Mouse (Mus musculus) spleen, adult 2 months (tissue): Measurements from ENCODE around the gene Sergef. TPM values are rescaled to one million over a fixed set of nuclear protein-coding genes. Genes with fewer than 3 reads are reported as not detected.
"Not testable (repeated sequence)": the region's sequence is repeated elsewhere in the genome, so short reads cannot be mapped to it uniquely, and the experiment has no call there.

ENCODE experiments used
- DNase-seq, 2 experiments: peaks; one replicate each; pipeline versions ENCODE4 v3.0.0 to v3.0.0-alpha.2; 2012 to 2021; ENCODE audit warnings: low spot score in 2 of 2, low read depth in 1 of 2
- H3K27ac ChIP-seq: fragments of 200-500 bp; 2 replicates; pipeline ENCODE4 v1.5.1; 2012; ENCODE audit warnings: low read length, inconsistent platforms; ENCODE audit not compliant: insufficient read depth
- H3K27me3 ChIP-seq: fragments of 200-500 bp; 2 replicates; pipeline ENCODE4 v1.6.1; 2012; ENCODE audit warnings: mild to moderate bottlenecking, moderate library complexity, low read length, inconsistent platforms; ENCODE audit not compliant: control insufficient read depth, insufficient read depth
- H3K36me3 ChIP-seq: fragments of 200-500 bp; 2 replicates; pipeline ENCODE4 v1.6.1; 2012; ENCODE audit warnings: mild to moderate bottlenecking, low read length, inconsistent platforms; ENCODE audit not compliant: control insufficient read depth, insufficient read depth
- H3K4me1 ChIP-seq: fragments of 200-500 bp; 2 replicates; pipeline ENCODE4 v1.6.1; 2011; ENCODE audit warnings: inconsistent platforms; ENCODE audit not compliant: control insufficient read depth, insufficient read depth, insufficient read length
- H3K4me3 ChIP-seq: fragments of 200-500 bp; 2 replicates; pipeline ENCODE4 v1.5.1; 2011; ENCODE audit warnings: mild to moderate bottlenecking, inconsistent platforms; ENCODE audit not compliant: insufficient read depth, insufficient read length; ENCODE audit errors: extremely low read depth
- CTCF ChIP-seq: fragments of 200-500 bp; IDR thresholded peaks from 2 replicates; pipeline ENCODE4 v1.5.1; 2011; ENCODE audit warnings: mild to moderate bottlenecking, inconsistent platforms; ENCODE audit not compliant: insufficient read depth, insufficient read length, insufficient replicate concordance; ENCODE audit errors: extremely low read depth
- POLR2A ChIP-seq: fragments of 200-500 bp; IDR thresholded peaks from 2 replicates; pipeline ENCODE4 v1.6.1; 2011; ENCODE audit warnings: low read depth, low read length, inconsistent platforms
- WGBS: fragments of 180-500 bp; shearing (Covaris S2); methylation state at CpG from one replicate; pipeline ENCODE4 v1.1.7; 2018; 5-methylcytosine and 5-hydroxymethylcytosine counted together
- polyA plus RNA-seq: library from polyadenylated mRNA; depleted of rRNA; stranded (reverse); fragments of >200 nt; gene quantifications from 2 replicates; pipeline ENCODE4 v1.2.3, GENCODE M21; 2012

Sergef gene
- polyA plus RNA-seq, 1 experiment: 7.4 TPM

- Histone ChIP-seq H3K4me3 (no peak overlapping the region), H3K27ac (no peak overlapping the region), H3K27me3 (no peaks in the 10 kb centered on the region), H3K4me1 (no peaks in the 10 kb centered on the region), H3K36me3 (no peaks in the 10 kb centered on the region)
- DNase-seq: no peak
- no peak for TF ChIP-seq CTCF
- TF ChIP-seq POLR2A: no peak
- 88% methylated on average over 7 of the region's 7 CpGs for WGBS
These were observed 35.5 kb upstream of the Sergef start for GRCm38 (mm10) chr7:46675061-46675460.

GRCm38 (mm10) chr7:46672160-46672672 is 32.6 kb upstream of the Sergef start, which contains the start of gene Tph1:
Tph1 (minus strand) TSS chr7:46672537.
- Histone ChIP-seq H3K36me3 (no peaks in the 10 kb centered on the region), H3K27ac (no peak within 1 kb of the TSS), H3K4me3 (no peak within 1 kb of the TSS), H3K27me3 (no peaks in the 10 kb centered on the region), H3K4me1 (no peaks in the 10 kb centered on the region)
- TF ChIP-seq CTCF: no peak
- no peak for TF ChIP-seq POLR2A
- no peak for DNase-seq
- 38% methylated on average over 10 of the region's 10 CpGs for WGBS

DNA sequence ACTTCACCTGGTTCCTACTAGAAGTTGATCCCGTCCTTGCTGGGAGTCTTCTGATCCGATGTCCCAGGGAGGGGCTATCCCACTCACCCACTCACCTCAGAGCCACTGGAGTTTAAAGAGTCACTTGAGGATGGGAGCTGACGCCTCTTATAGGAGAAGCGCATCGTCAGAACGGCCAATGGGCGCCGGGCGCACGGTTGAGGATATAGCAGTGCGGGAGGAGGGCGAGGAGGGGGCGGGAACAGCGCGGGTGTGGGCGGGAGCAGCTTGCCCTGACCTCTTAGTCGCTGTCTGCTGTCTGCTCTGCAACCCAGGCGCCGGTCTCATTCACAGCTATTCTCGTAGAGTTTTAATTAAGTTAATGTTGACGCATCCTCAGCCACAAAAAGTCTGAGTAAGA is 27.6 kb upstream of the Sergef start:
- H3K27me3 ChIP-seq: no peaks in the 10 kb centered on the region
- H3K27ac ChIP-seq: no peak overlapping the region
- no peaks in the 10 kb centered on the region for H3K36me3 ChIP-seq
- no peak overlapping the region for H3K4me3 ChIP-seq
- no peak for DNase-seq
- TF ChIP-seq CTCF (no peak), POLR2A (no peak)
- H3K4me1 ChIP-seq: no peaks in the 10 kb centered on the region
- 3% methylated on average over 21 of the region's 21 CpGs for WGBS

DNA sequence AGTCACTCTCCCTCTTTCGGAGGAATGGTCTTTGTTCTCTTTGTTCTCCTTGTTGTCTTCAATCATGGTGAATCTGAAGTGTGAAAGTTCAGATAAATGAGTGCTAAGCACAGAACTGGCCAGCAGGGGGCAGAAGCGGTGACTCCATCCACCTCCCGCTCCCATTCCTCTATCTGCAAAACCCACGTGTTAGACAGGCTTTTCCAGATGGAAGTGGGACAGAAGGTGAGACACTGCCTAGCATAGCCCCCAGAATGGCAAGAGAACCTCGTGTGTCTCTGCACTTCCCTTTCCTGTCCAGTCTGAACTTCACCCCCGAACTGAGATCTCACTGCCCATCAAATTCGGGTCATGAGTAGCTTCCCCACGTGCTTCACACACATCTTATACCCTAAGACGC is 25.6 kb upstream of the Sergef start:
- H3K4me3 ChIP-seq: no peak overlapping the region
- TF ChIP-seq POLR2A: no peak
- peak; percentile 39; the same call in 1 of the 2 replicates for TF ChIP-seq CTCF
- no peaks in the 10 kb centered on the region for H3K4me1 ChIP-seq
- no peaks in the 10 kb centered on the region for H3K27me3 ChIP-seq
- H3K27ac ChIP-seq: no peak overlapping the region
- WGBS: 30% methylated on average over 9 of the region's 9 CpGs
- H3K36me3 ChIP-seq: no peaks in the 10 kb centered on the region
- no peak for DNase-seq

DNA sequence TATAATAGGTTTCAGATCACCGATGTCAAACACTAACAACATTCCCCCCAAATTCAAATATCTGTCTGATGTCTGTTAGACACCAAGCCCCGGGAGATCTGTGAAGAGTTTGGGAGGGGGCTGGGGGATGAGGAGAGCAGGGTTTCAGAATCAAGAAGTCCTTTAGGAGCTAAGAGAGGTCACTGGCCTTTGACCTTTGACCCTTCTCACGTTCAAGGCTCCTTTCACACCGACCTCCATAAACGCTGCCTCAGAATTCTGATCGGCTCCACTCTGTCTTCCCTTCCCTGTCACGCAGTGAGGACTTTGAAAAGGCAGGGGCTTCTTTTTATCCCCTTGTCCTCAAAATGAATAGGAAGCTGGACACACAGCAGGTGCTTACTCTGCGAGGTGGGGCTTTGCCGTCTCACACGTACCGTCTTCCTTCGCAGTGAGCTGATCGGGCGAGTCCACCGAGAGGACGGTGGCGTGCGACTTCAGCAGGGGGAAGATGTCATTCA is 22.0 kb upstream of the Sergef start:
- no peak for TF ChIP-seq CTCF
- no peak for TF ChIP-seq POLR2A
- no peaks in the 10 kb centered on the region for H3K36me3 ChIP-seq
- no peak overlapping the region for H3K4me3 ChIP-seq
- no peaks in the 10 kb centered on the region for H3K27me3 ChIP-seq
- H3K4me1 ChIP-seq: no peaks in the 10 kb centered on the region
- WGBS: 71% methylated on average over 18 of the region's 18 CpGs
- no peak overlapping the region for H3K27ac ChIP-seq
- DNase-seq: no peak

GRCm38 (mm10) chr7:46652279-46652678 is 12.7 kb upstream of the Sergef start:
- WGBS: 60% methylated on average over 2 of the region's 2 CpGs
- Histone ChIP-seq H3K27me3 (no peaks in the 10 kb centered on the region), H3K36me3 (no peaks in the 10 kb centered on the region), H3K4me3 (no peak overlapping the region), H3K4me1 (no peaks in the 10 kb centered on the region), H3K27ac (no peak overlapping the region)
- no peak for TF ChIP-seq POLR2A
- TF ChIP-seq CTCF: no peak
- DNase-seq: no peak

GRCm38 (mm10) chr7:46650231-46650630 is 10.6 kb upstream of the Sergef start:
- not testable (repeated sequence) for H3K27me3 ChIP-seq, H3K27ac ChIP-seq, DNase-seq, H3K4me3 ChIP-seq, H3K4me1 ChIP-seq, H3K36me3 ChIP-seq
- WGBS: 48% methylated on average over 5 of the region's 5 CpGs

GRCm38 (mm10) chr7:46648431-46649140 is 9.0 kb upstream of the Sergef start:
- Histone ChIP-seq H3K4me3 (no peak overlapping the region), H3K27ac (no peak overlapping the region), H3K27me3 (no peaks in the 10 kb centered on the region), H3K36me3 (no peaks in the 10 kb centered on the region), H3K4me1 (no peaks in the 10 kb centered on the region)
- DNase-seq: no peak
- TF ChIP-seq POLR2A (no peak), CTCF (no peak)
- WGBS: 72% methylated on average over 4 of the region's 4 CpGs
